Mouse (Mus musculus) kidney, embryonic 14.5 days (tissue): ENCODE data around the gene Cd8a. TPM values are rescaled to one million over a fixed set of nuclear protein-coding genes. Genes with fewer than 3 reads are reported as not detected.

ENCODE experiments used
- ATAC-seq: fragments of 200-750 bp; cut with Nextera tagmentation; 2 replicates; pipeline ENCODE4 v1.8.0; 2017; ENCODE audit warnings: moderate number of reproducible peaks, mild to moderate bottlenecking, moderate TSS enrichment, moderate library complexity; ENCODE audit not compliant: low FRiP score, low TSS enrichment
- H3K27ac ChIP-seq: fragments of 300-500 bp; sonication (generic); 2 replicates; pipeline ENCODE4 v1.5.1; 2014; ENCODE audit warnings: low read depth, mild to moderate bottlenecking, low read length, moderate library complexity, mixed read lengths
- H3K27me3 ChIP-seq: fragments of 300-500 bp; sonication (generic); 2 replicates; pipeline ENCODE4 v1.6.1; 2014; ENCODE audit warnings: mild to moderate bottlenecking, low read length; ENCODE audit not compliant: control insufficient read depth, insufficient read depth
- H3K36me3 ChIP-seq: fragments of 300-500 bp; sonication (generic); 2 replicates; pipeline ENCODE4 v1.6.1; 2014; ENCODE audit warnings: low read length, mixed read lengths; ENCODE audit not compliant: control insufficient read depth, insufficient read depth
- H3K4me1 ChIP-seq: fragments of 300-500 bp; sonication (generic); 2 replicates; pipeline ENCODE4 v1.6.1; 2014; ENCODE audit warnings: low read length, mixed read lengths; ENCODE audit not compliant: control insufficient read depth, insufficient read depth
- H3K4me2 ChIP-seq: fragments of 300-500 bp; sonication (generic); replicated peaks from 2 replicates; pipeline ENCODE4 v1.6.1; 2014; ENCODE audit warnings: low read depth, mild to moderate bottlenecking, low read length
- H3K4me3 ChIP-seq: fragments of 300-500 bp; sonication (generic); 2 replicates; pipeline ENCODE4 v1.5.1; 2014; ENCODE audit warnings: mild to moderate bottlenecking, low read length
- H3K9ac ChIP-seq: fragments of 300-500 bp; sonication (generic); 2 replicates; pipeline ENCODE4 v1.6.1; 2014; ENCODE audit warnings: low read depth, mild to moderate bottlenecking, low read length, moderate library complexity
- H3K9me3 ChIP-seq: fragments of 300-500 bp; sonication (generic); 2 replicates; pipeline ENCODE4 v1.6.1; 2016; ENCODE audit warnings: low read length; ENCODE audit not compliant: control insufficient read depth
- WGBS: fragments of 180-500 bp; shearing (Covaris S2); extraction: QIAGEN DNeasy Blood & Tissue Kit; methylation state at CpG from one replicate; pipeline ENCODE4 v1.1.7; 2014; 5-methylcytosine and 5-hydroxymethylcytosine counted together
- polyA plus RNA-seq: library from polyadenylated mRNA; unstranded; fragments of >200 nt; fragmentation: Nextera tagmentation; extraction: Ambion mirVana; gene quantifications from 2 replicates; pipeline ENCODE4 v1.2.1, GENCODE M21; 2014

The Cd8a gene
- polyA plus RNA-seq, 1 experiment from 2014 or later = not detected

GRCm38 (mm10) chr6:71338941-71339340, 34.3 kb upstream of the Cd8a start:
- no peaks in the 10 kb centered on the region for H3K27me3 ChIP-seq
- ATAC-seq = no peak
- no peak overlapping the region for H3K4me2 ChIP-seq
- H3K9me3 ChIP-seq = no peaks in the 10 kb centered on the region
- 75% methylated on average over 3 of the region's 3 CpGs for WGBS
- H3K4me1 ChIP-seq = no peaks in the 10 kb centered on the region
- H3K36me3 ChIP-seq = no peaks in the 10 kb centered on the region
- no peak overlapping the region for H3K4me3 ChIP-seq
- no peak overlapping the region for H3K9ac ChIP-seq
- H3K27ac ChIP-seq = no peak overlapping the region

GRCm38 (mm10) chr6:71339351-71339750, 33.9 kb upstream of the Cd8a start:
- Histone ChIP-seq H3K27ac (no peak overlapping the region), H3K4me2 (no peak overlapping the region), H3K36me3 (no peaks in the 10 kb centered on the region), H3K4me1 (no peaks in the 10 kb centered on the region), H3K4me3 (no peak overlapping the region), H3K9ac (no peak overlapping the region), H3K9me3 (no peaks in the 10 kb centered on the region), H3K27me3 (no peaks in the 10 kb centered on the region)
- WGBS = 76% methylated on average over 4 of the region's 4 CpGs
- ATAC-seq = no peak

DNA sequence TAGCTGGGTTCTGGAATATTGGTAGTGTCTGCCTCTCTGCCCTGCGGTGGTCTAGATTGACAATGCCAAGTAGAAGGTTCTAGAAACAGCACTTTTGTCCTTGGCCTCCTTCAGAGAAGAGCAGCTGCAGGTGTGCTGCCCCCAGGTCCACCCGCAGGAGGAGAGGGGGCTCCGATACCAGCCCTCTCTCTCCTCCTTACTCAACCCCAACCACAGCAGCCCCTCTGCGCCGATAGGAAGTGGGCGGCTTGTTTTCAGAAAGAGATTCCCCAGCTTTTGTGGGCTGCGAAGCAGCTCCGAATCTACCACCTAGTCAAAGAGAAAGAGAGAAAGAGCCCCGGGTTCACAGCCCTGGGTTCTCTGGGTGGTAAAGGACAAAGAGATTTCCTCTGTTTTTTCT, 32.0 kb upstream of the Cd8a start:
- no peak overlapping the region for H3K4me3 ChIP-seq
- ATAC-seq = no peak
- no peaks in the 10 kb centered on the region for H3K27me3 ChIP-seq
- WGBS = 92% methylated on average over 9 of the region's 9 CpGs
- no peak overlapping the region for H3K9ac ChIP-seq
- H3K27ac ChIP-seq = no peak overlapping the region
- no peaks in the 10 kb centered on the region for H3K4me1 ChIP-seq
- H3K9me3 ChIP-seq = no peaks in the 10 kb centered on the region
- H3K36me3 ChIP-seq = no peaks in the 10 kb centered on the region
- no peak overlapping the region for H3K4me2 ChIP-seq

GRCm38 (mm10) chr6:71348006-71348405, 25.2 kb upstream of the Cd8a start:
- no peaks in the 10 kb centered on the region for H3K27me3 ChIP-seq
- no peak for ATAC-seq
- H3K4me1 ChIP-seq = no peaks in the 10 kb centered on the region
- H3K9ac ChIP-seq = no peak overlapping the region
- H3K4me3 ChIP-seq = no peak overlapping the region
- no peak overlapping the region for H3K4me2 ChIP-seq
- H3K36me3 ChIP-seq = no peaks in the 10 kb centered on the region
- H3K27ac ChIP-seq = no peak overlapping the region
- 96% methylated on average over 9 of the region's 9 CpGs for WGBS
- peaks cover 4% of the 10 kb centered on the region; the same call in 1 of the 2 replicates for H3K9me3 ChIP-seq

DNA sequence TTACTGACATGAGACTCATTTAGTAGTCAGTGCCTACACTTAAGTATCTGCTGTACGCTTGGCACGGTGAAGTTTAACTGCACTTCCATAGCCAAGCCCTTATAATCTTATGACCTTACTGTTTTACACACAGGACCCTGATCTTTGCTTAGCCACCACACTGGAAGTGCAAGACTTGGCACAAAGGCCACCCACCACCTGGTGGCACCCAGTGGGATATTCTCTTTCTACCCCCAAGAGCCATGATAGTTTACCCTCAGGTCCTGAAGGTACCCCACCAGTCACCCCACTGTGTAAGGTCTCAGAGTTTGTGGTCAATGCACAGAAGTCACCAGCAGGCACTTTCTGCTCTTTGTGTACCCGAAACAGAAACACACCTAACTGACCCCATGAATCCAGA, 22.0 kb upstream of the Cd8a start:
- Histone ChIP-seq H3K27ac (no peak overlapping the region), H3K36me3 (no peaks in the 10 kb centered on the region), H3K9ac (no peak overlapping the region), H3K4me1 (no peaks in the 10 kb centered on the region), H3K9me3 (peaks cover 4% of the 10 kb centered on the region; the same call in 1 of the 2 replicates), H3K4me2 (no peak overlapping the region), H3K4me3 (no peak overlapping the region), H3K27me3 (no peaks in the 10 kb centered on the region)
- ATAC-seq = no peak
- 91% methylated on average over 3 of the region's 3 CpGs for WGBS

DNA sequence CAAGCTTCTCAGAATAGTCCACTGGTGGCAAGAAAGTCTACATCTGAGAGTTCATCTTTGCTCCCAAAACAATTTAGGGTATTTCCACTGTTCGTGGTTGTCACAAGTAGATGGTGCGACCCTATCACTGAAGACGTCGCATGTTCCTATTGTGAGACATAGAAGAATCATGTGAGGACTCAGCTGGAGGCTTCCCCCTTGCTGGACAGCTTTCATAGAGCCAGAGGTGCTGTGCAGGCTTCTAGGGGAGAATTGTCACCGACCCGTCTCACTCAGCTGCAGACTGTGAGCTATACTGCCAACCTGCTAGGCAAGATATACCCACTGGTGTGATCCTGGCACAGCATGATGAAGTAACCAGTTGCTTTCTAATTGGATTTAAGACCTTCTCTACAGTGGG, 21.0 kb upstream of the Cd8a start:
- Histone ChIP-seq H3K4me3 (no peak overlapping the region), H3K4me2 (no peak overlapping the region), H3K27me3 (no peaks in the 10 kb centered on the region), H3K27ac (no peak overlapping the region), H3K9ac (no peak overlapping the region), H3K9me3 (peaks cover 4% of the 10 kb centered on the region; the same call in 1 of the 2 replicates), H3K36me3 (no peaks in the 10 kb centered on the region), H3K4me1 (no peaks in the 10 kb centered on the region)
- 95% methylated on average over 6 of the region's 6 CpGs for WGBS
- ATAC-seq = no peak

DNA sequence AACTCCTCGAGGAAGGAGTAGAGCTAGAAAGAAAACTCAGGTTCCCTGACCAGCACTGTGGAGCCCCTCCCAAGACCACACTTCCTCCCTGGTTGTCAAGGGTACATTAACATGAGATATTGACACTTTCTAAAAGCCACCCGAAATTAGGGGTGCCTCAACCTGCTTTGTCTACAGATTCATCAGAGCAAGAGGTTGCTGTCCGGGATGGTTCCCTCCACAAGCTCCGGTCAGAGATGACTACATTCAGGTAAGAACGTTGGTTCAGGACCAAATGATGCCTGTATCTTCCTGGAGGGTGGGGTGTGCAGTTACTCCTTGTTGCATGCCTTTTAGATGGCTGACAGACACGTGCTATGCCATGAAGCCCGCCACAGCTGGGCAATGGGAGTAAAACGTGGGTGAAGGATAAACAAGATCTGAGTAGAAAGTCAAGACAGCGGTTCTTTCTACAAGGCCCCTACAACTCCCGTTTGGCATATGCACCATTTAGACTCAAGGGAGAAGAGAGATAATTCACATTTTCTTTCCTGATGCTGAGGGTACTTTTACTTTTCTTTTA, 20.3 kb upstream of the Cd8a start:
- WGBS = 81% methylated on average over 10 of the region's 10 CpGs
- no peak overlapping the region for H3K4me2 ChIP-seq
- no peak overlapping the region for H3K27ac ChIP-seq
- H3K36me3 ChIP-seq = no peaks in the 10 kb centered on the region
- no peaks in the 10 kb centered on the region for H3K4me1 ChIP-seq
- no peak overlapping the region for H3K9ac ChIP-seq
- H3K4me3 ChIP-seq = no peak overlapping the region
- no peak for ATAC-seq
- H3K27me3 ChIP-seq = no peaks in the 10 kb centered on the region
- peaks cover under 1% of the 10 kb centered on the region; the same call in 1 of the 2 replicates for H3K9me3 ChIP-seq

- Histone ChIP-seq H3K4me1 (no peaks in the 10 kb centered on the region), H3K4me3 (no peak overlapping the region), H3K9me3 (no peaks in the 10 kb centered on the region), H3K9ac (no peak overlapping the region), H3K36me3 (no peaks in the 10 kb centered on the region), H3K27ac (no peak overlapping the region), H3K4me2 (no peak overlapping the region), H3K27me3 (no peaks in the 10 kb centered on the region)
- no peak for ATAC-seq
- WGBS = 74% methylated on average over 2 of the region's 2 CpGs
Measured at GRCm38 (mm10) chr6:71353722-71354121, 19.5 kb upstream of the Cd8a start.

- H3K4me1 ChIP-seq = 0 out of 2 replicates have a peak, but pooled peaks cover 3% of the 10 kb centered on the region
- ATAC-seq = no peak
- no peaks in the 10 kb centered on the region for H3K36me3 ChIP-seq
- no peaks in the 10 kb centered on the region for H3K27me3 ChIP-seq
- H3K9me3 ChIP-seq = no peaks in the 10 kb centered on the region
- no peak overlapping the region for H3K4me3 ChIP-seq
- H3K9ac ChIP-seq = no peak overlapping the region
- no peak overlapping the region for H3K27ac ChIP-seq
- WGBS = 88% methylated on average over 7 of the region's 7 CpGs
- no peak overlapping the region for H3K4me2 ChIP-seq
Measured at GRCm38 (mm10) chr6:71357493-71357892, 15.7 kb upstream of the Cd8a start.
